Mouse (Mus musculus): ENCODE data around the gene Gm28845. TPM values are rescaled to one million over a fixed set of nuclear protein-coding genes. Genes with fewer than 3 reads are reported as not detected.

Gm28845 gene
- polyA plus RNA-seq, 1 experiment from 2014 or later, result not detected

GRCm38 (mm10) chr1:65122574-65123372 lies 3.4 kb upstream of the Gm28845 start, which contains the start of gene D630023F18Rik:
D630023F18Rik (minus strand) TSS chr1:65123214.
- H3K9ac ChIP-seq, result no peak within 1 kb of the TSS; the same call in 1 of the 2 replicates
- WGBS, result 31% methylated on average over 9 of the region's 9 CpGs

GRCm38 (mm10) chr1:65118150-65118913 lies 1.0 kb downstream of the Gm28845 start:
- Histone ChIP-seq H3K4me2 (no peak overlapping the region), H3K9ac (no peak overlapping the region), H3K27me3 (no peaks in the 10 kb centered on the region), H3K27ac (no peak overlapping the region), H3K4me1 (replicated peaks) (no peaks in the 10 kb centered on the region), H3K36me3 (no peaks in the 10 kb centered on the region), H3K9me3 (no peaks in the 10 kb centered on the region), H3K4me3 (no peak overlapping the region)
- no peak for ATAC-seq (ENCODE audit: low FRiP score)
- 85% methylated on average over 8 of the region's 8 CpGs for WGBS

More at GRCm38 (mm10) chr1:65122574-65123372, 3.4 kb upstream of the Gm28845 start, which contains the start of gene D630023F18Rik:
- H3K4me1 ChIP-seq (replicated peaks), result no peaks in the 10 kb centered on the region
- H3K27ac ChIP-seq, result no peak within 1 kb of the TSS
- peak within 1 kb of the TSS; percentile 50 for H3K4me2 ChIP-seq
- ATAC-seq (ENCODE audit: low FRiP score), result no peak
- no peaks in the 10 kb centered on the region for H3K9me3 ChIP-seq
- no peaks in the 10 kb centered on the region for H3K36me3 ChIP-seq
- H3K27me3 ChIP-seq, result no peaks in the 10 kb centered on the region
- peak within 1 kb of the TSS; percentile 26; the same call in 1 of the 2 replicates for H3K4me3 ChIP-seq

GRCm38 (mm10) chr1:65113536-65114172 lies 5.7 kb downstream of the Gm28845 start:
- no peak for ATAC-seq (ENCODE audit: low FRiP score)
- H3K9ac ChIP-seq, result no peak overlapping the region
- no peak overlapping the region for H3K4me2 ChIP-seq
- 85% methylated on average over 5 of the region's 5 CpGs for WGBS
- peaks cover 8% of the 10 kb centered on the region for H3K4me1 ChIP-seq (replicated peaks)
- no peaks in the 10 kb centered on the region for H3K36me3 ChIP-seq
- H3K9me3 ChIP-seq, result no peaks in the 10 kb centered on the region
- no peak overlapping the region for H3K4me3 ChIP-seq
- H3K27ac ChIP-seq, result no peak overlapping the region
- no peaks in the 10 kb centered on the region for H3K27me3 ChIP-seq

GRCm38 (mm10) chr1:65112807-65113196 lies 6.6 kb downstream of the Gm28845 start:
- Histone ChIP-seq H3K4me1 (replicated peaks) (peaks cover 8% of the 10 kb centered on the region), H3K9me3 (no peaks in the 10 kb centered on the region), H3K27ac (no peak overlapping the region; the same call in 1 of the 2 replicates), H3K4me3 (0 out of 2 replicates have a peak overlapping the region, but pooled peaks have one; percentile 3), H3K9ac (no peak overlapping the region), H3K36me3 (no peaks in the 10 kb centered on the region), H3K4me2 (peak overlapping the region; percentile 43), H3K27me3 (no peaks in the 10 kb centered on the region)
- WGBS, result 51% methylated on average over 14 of the region's 14 CpGs
- ATAC-seq (ENCODE audit: low FRiP score), result no peak

GRCm38 (mm10) chr1:65112031-65112806 lies 7.1 kb downstream of the Gm28845 start:
- 0 out of 2 replicates have a peak overlapping the region, but pooled peaks have one; percentile 3 for H3K4me3 ChIP-seq
- H3K27me3 ChIP-seq, result no peaks in the 10 kb centered on the region
- peaks cover 8% of the 10 kb centered on the region for H3K4me1 ChIP-seq (replicated peaks)
- 14% methylated on average over 8 of the region's 8 CpGs for WGBS
- H3K9me3 ChIP-seq, result no peaks in the 10 kb centered on the region
- no peak overlapping the region for H3K9ac ChIP-seq
- no peak overlapping the region; the same call in 1 of the 2 replicates for H3K27ac ChIP-seq
- H3K36me3 ChIP-seq, result no peaks in the 10 kb centered on the region
- ATAC-seq (ENCODE audit: low FRiP score), result peak; percentile 75; the same call in 1 of the 2 replicates
- H3K4me2 ChIP-seq, result peak overlapping the region; percentile 43

GRCm38 (mm10) chr1:65109756-65110435 lies 9.5 kb downstream of the Gm28845 start:
- no peak overlapping the region for H3K4me2 ChIP-seq
- no peaks in the 10 kb centered on the region for H3K36me3 ChIP-seq
- H3K9me3 ChIP-seq, result no peaks in the 10 kb centered on the region
- WGBS, result 80% methylated on average over 25 of the region's 25 CpGs
- H3K9ac ChIP-seq, result no peak overlapping the region
- peaks cover 8% of the 10 kb centered on the region for H3K4me1 ChIP-seq (replicated peaks)
- H3K27me3 ChIP-seq, result no peaks in the 10 kb centered on the region
- no peak overlapping the region for H3K4me3 ChIP-seq
- no peak for ATAC-seq (ENCODE audit: low FRiP score)
- no peak overlapping the region for H3K27ac ChIP-seq

GRCm38 (mm10) chr1:65109196-65109595 lies 10.2 kb downstream of the Gm28845 start:
- ATAC-seq (ENCODE audit: low FRiP score), result no peak
- peaks cover 8% of the 10 kb centered on the region for H3K4me1 ChIP-seq (replicated peaks)
- H3K9me3 ChIP-seq, result no peaks in the 10 kb centered on the region
- H3K4me2 ChIP-seq, result no peak overlapping the region
- H3K36me3 ChIP-seq, result no peaks in the 10 kb centered on the region
- H3K9ac ChIP-seq, result no peak overlapping the region
- H3K4me3 ChIP-seq, result no peak overlapping the region
- H3K27ac ChIP-seq, result no peak overlapping the region
- H3K27me3 ChIP-seq, result no peaks in the 10 kb centered on the region
- WGBS, result 90% methylated on average over 8 of the region's 8 CpGs

- Histone ChIP-seq H3K4me2 (no peak overlapping the region), H3K27ac (no peak overlapping the region), H3K4me3 (no peak overlapping the region), H3K9me3 (no peaks in the 10 kb centered on the region), H3K36me3 (no peaks in the 10 kb centered on the region), H3K27me3 (no peaks in the 10 kb centered on the region), H3K9ac (no peak overlapping the region), H3K4me1 (replicated peaks) (peaks cover 4% of the 10 kb centered on the region)
- no peak for ATAC-seq (ENCODE audit: low FRiP score)
- 95% methylated on average over 10 of the region's 10 CpGs for WGBS
These were observed 11.6 kb downstream of the Gm28845 start for GRCm38 (mm10) chr1:65107654-65108279.

GRCm38 (mm10) chr1:65103273-65103672 lies 16.1 kb downstream of the Gm28845 start, which contains the start of gene Cryga:
Cryga (minus strand) TSS chr1:65103373.
- H3K27ac ChIP-seq, result no peak within 1 kb of the TSS
- no peak for ATAC-seq (ENCODE audit: low FRiP score)
- no peaks in the 10 kb centered on the region for H3K36me3 ChIP-seq
- WGBS, result 82% methylated on average over 11 of the region's 11 CpGs
- H3K9me3 ChIP-seq, result no peaks in the 10 kb centered on the region
- H3K9ac ChIP-seq, result no peak within 1 kb of the TSS
- no peaks in the 10 kb centered on the region for H3K4me1 ChIP-seq (replicated peaks)
- no peak within 1 kb of the TSS for H3K4me2 ChIP-seq
- no peak within 1 kb of the TSS for H3K4me3 ChIP-seq
- H3K27me3 ChIP-seq, result no peaks in the 10 kb centered on the region

GRCm38 (mm10) chr1:65096953-65097352 lies 22.4 kb downstream of the Gm28845 start:
- H3K9ac ChIP-seq, result no peak overlapping the region
- no peak for ATAC-seq (ENCODE audit: low FRiP score)
- no peaks in the 10 kb centered on the region for H3K9me3 ChIP-seq
- no peak overlapping the region for H3K4me3 ChIP-seq
- H3K27me3 ChIP-seq, result no peaks in the 10 kb centered on the region
- H3K4me1 ChIP-seq (replicated peaks), result no peaks in the 10 kb centered on the region
- H3K4me2 ChIP-seq, result no peak overlapping the region
- 90% methylated on average over 3 of the region's 3 CpGs for WGBS
- H3K27ac ChIP-seq, result no peak overlapping the region
- no peaks in the 10 kb centered on the region for H3K36me3 ChIP-seq

GRCm38 (mm10) chr1:65091566-65091965 lies 27.8 kb downstream of the Gm28845 start:
- 93% methylated on average over 3 of the region's 3 CpGs for WGBS
- H3K9me3 ChIP-seq, result no peaks in the 10 kb centered on the region
- no peaks in the 10 kb centered on the region for H3K4me1 ChIP-seq (replicated peaks)
- ATAC-seq (ENCODE audit: low FRiP score), result no peak
- H3K9ac ChIP-seq, result no peak overlapping the region
- no peak overlapping the region for H3K27ac ChIP-seq
- no peaks in the 10 kb centered on the region for H3K27me3 ChIP-seq
- H3K36me3 ChIP-seq, result no peaks in the 10 kb centered on the region
- H3K4me3 ChIP-seq, result no peak overlapping the region
- H3K4me2 ChIP-seq, result no peak overlapping the region

Data from hindbrain, embryonic 13.5 days (tissue).